Mouse (Mus musculus): ENCODE data around the gene Hist1h2ae. TPM values are rescaled to one million over a fixed set of nuclear protein-coding genes. Genes with fewer than 3 reads are reported as not detected.

Hist1h2ae gene
- polyA plus RNA-seq, 1 experiment from 2014 or later: 7.9 TPM

- Histone ChIP-seq H3K27ac (ENCODE audit: low read length) (peak overlapping the region; percentile 26; the same call in 1 of the 2 replicates), H3K4me2 (replicated peaks; ENCODE audit: low read depth, low read length) (no peak overlapping the region), H3K36me3 (ENCODE audit: insufficient read depth, low read length) (no peaks in the 10 kb centered on the region), H3K9me3 (ENCODE audit: low read length) (no peaks in the 10 kb centered on the region), H3K4me3 (ENCODE audit: low read depth, low read length) (no peak overlapping the region), H3K27me3 (replicated peaks; ENCODE audit: insufficient read depth, low read length) (no peaks in the 10 kb centered on the region), H3K9ac (replicated peaks; ENCODE audit: low read depth) (no peak overlapping the region), H3K4me1 (ENCODE audit: insufficient read depth, low read depth, low read length) (no peaks in the 10 kb centered on the region)
- 54% methylated on average over 3 of the region's 3 CpGs for WGBS
- no peak for TF ChIP-seq CTCF (IDR thresholded peaks at IDR 0.05)
- no peak for TF ChIP-seq EP300 (IDR thresholded peaks at IDR 0.05)
- DNase-seq (ENCODE audit: low spot score) (no peak), ATAC-seq (no peak)
These were observed 14.1 kb downstream of the Hist1h2ae start for GRCm38 (mm10) chr13:23556906-23557305.

- Histone ChIP-seq H3K27ac (ENCODE audit: low read length) (peak overlapping the region; percentile 94), H3K9ac (replicated peaks; ENCODE audit: low read depth) (peak overlapping the region; percentile 66), H3K4me2 (replicated peaks; ENCODE audit: low read depth, low read length) (peak overlapping the region; percentile 98), H3K9me3 (ENCODE audit: low read length) (no peaks in the 10 kb centered on the region), H3K4me1 (ENCODE audit: insufficient read depth, low read depth, low read length) (no peaks in the 10 kb centered on the region), H3K27me3 (replicated peaks; ENCODE audit: insufficient read depth, low read length) (no peaks in the 10 kb centered on the region), H3K4me3 (ENCODE audit: low read depth, low read length) (peak overlapping the region; percentile 56), H3K36me3 (ENCODE audit: insufficient read depth, low read length) (no peaks in the 10 kb centered on the region)
- peak; percentile 98 for DNase-seq (ENCODE audit: low spot score)
- TF ChIP-seq CTCF (IDR thresholded peaks at IDR 0.05): no peak
- TF ChIP-seq EP300 (IDR thresholded peaks at IDR 0.05): peak; percentile 65; the same call in 1 of the 2 replicates
- WGBS: under 1% methylated on average over 18 of the region's 18 CpGs
- peak; percentile 70 for ATAC-seq
These were observed 15.1 kb downstream of the Hist1h2ae start for GRCm38 (mm10) chr13:23555839-23556416.

- no peaks in the 10 kb centered on the region for H3K27me3 ChIP-seq (replicated peaks; ENCODE audit: insufficient read depth, low read length)
- peak overlapping the region; percentile 56 for H3K4me3 ChIP-seq (ENCODE audit: low read depth, low read length)
- no peaks in the 10 kb centered on the region for H3K36me3 ChIP-seq (ENCODE audit: insufficient read depth, low read length)
- DNase-seq (ENCODE audit: low spot score) (peak; percentile 93), ATAC-seq (peak; percentile 81)
- no peaks in the 10 kb centered on the region for H3K9me3 ChIP-seq (ENCODE audit: low read length)
- H3K27ac ChIP-seq (ENCODE audit: low read length): peak overlapping the region; percentile 94
- TF ChIP-seq CTCF (IDR thresholded peaks at IDR 0.05): no peak
- no peak for TF ChIP-seq EP300 (IDR thresholded peaks at IDR 0.05)
- no peaks in the 10 kb centered on the region for H3K4me1 ChIP-seq (ENCODE audit: insufficient read depth, low read depth, low read length)
- WGBS: 1% methylated on average over 53 of the region's 54 CpGs
- peak overlapping the region; percentile 66 for H3K9ac ChIP-seq (replicated peaks; ENCODE audit: low read depth)
- peak overlapping the region; percentile 98 for H3K4me2 ChIP-seq (replicated peaks; ENCODE audit: low read depth, low read length)
These were observed 15.8 kb downstream of the Hist1h2ae start for GRCm38 (mm10) chr13:23554925-23555838.

GRCm38 (mm10) chr13:23554393-23554792 is 16.6 kb downstream of the Hist1h2ae start:
- H3K4me2 ChIP-seq (replicated peaks; ENCODE audit: low read depth, low read length): peak overlapping the region; percentile 98
- 15% methylated on average over 9 of the region's 9 CpGs for WGBS
- peak overlapping the region; percentile 56 for H3K4me3 ChIP-seq (ENCODE audit: low read depth, low read length)
- no peak; the same call in 1 of the 2 replicates for TF ChIP-seq EP300 (IDR thresholded peaks at IDR 0.05)
- no peak for TF ChIP-seq CTCF (IDR thresholded peaks at IDR 0.05)
- peak overlapping the region; percentile 94 for H3K27ac ChIP-seq (ENCODE audit: low read length)
- no peak for DNase-seq (ENCODE audit: low spot score)
- no peak for ATAC-seq
- H3K36me3 ChIP-seq (ENCODE audit: insufficient read depth, low read length): no peaks in the 10 kb centered on the region
- H3K9ac ChIP-seq (replicated peaks; ENCODE audit: low read depth): peak overlapping the region; percentile 66
- no peaks in the 10 kb centered on the region for H3K27me3 ChIP-seq (replicated peaks; ENCODE audit: insufficient read depth, low read length)
- H3K4me1 ChIP-seq (ENCODE audit: insufficient read depth, low read depth, low read length): no peaks in the 10 kb centered on the region
- no peaks in the 10 kb centered on the region for H3K9me3 ChIP-seq (ENCODE audit: low read length)

GRCm38 (mm10) chr13:23552962-23553361 is 18.1 kb downstream of the Hist1h2ae start, which contains the start of gene Hist1h1d:
TSS of gene Hist1h1d (plus strand) at chr13:23553262.
- TF ChIP-seq EP300 (IDR thresholded peaks at IDR 0.05) (no peak), CTCF (IDR thresholded peaks at IDR 0.05) (no peak)
- Histone ChIP-seq H3K9ac (replicated peaks; ENCODE audit: low read depth) (no peak within 1 kb of the TSS), H3K36me3 (ENCODE audit: insufficient read depth, low read length) (no peaks in the 10 kb centered on the region)

More at GRCm38 (mm10) chr13:23552962-23553361, 18.1 kb downstream of the Hist1h2ae start, which contains the start of gene Hist1h1d:
- Histone ChIP-seq H3K4me1 (ENCODE audit: insufficient read depth, low read depth, low read length) (no peaks in the 10 kb centered on the region), H3K27ac (ENCODE audit: low read length) (peak within 1 kb of the TSS; percentile 94; the same call in 1 of the 2 replicates), H3K4me2 (replicated peaks; ENCODE audit: low read depth, low read length) (peak within 1 kb of the TSS; percentile 98; the same call in 1 of the 2 replicates), H3K9me3 (ENCODE audit: low read length) (no peaks in the 10 kb centered on the region), H3K4me3 (ENCODE audit: low read depth, low read length) (0 out of 2 replicates have a peak within 1 kb of the TSS, but pooled peaks have one; percentile 56), H3K27me3 (replicated peaks; ENCODE audit: insufficient read depth, low read length) (no peaks in the 10 kb centered on the region)
- no peak for ATAC-seq
- no peak for DNase-seq (ENCODE audit: low spot score)

Measured in lung, postnatal 0 days (tissue).